Comparison of ENCODE assay signal across 8 mouse cellular contexts in genomic region chr7:138940256-138940611, GRCm38 (mm10). TPM values are rescaled to one million over a fixed set of nuclear protein-coding genes. Genes with fewer than 3 reads are reported as not detected.
DNase-seq lines count a peak whose midpoint lies in the region; ATAC-seq and TF ChIP-seq lines count a peak whose summit lies in the region.

No protein-coding gene starts in this region.

- H3K4me2 ChIP-seq in embryonic facial prominence, embryonic 14.5 days (ENCODE audit: low read depth, low read length) = peak overlapping the region; percentile 89
- peak overlapping the region; percentile 85 for H3K4me2 ChIP-seq in hindbrain, embryonic 15.5 days
- peak overlapping the region; percentile 83 for H3K4me2 ChIP-seq in limb, embryonic 12.5 days

- ATAC-seq in embryonic facial prominence, embryonic 14.5 days (ENCODE audit: low read depth) = no peak
- ATAC-seq in hindbrain, embryonic 15.5 days (ENCODE audit: low FRiP score, low read depth) = peak; percentile 78
- no peak for ATAC-seq in limb, embryonic 12.5 days (ENCODE audit: insufficient number of reproducible peaks, insufficient read depth, low FRiP score, low TSS enrichment, low read depth)

- WGBS in embryonic facial prominence, embryonic 14.5 days = under 1% methylated on average over 12 of the region's 17 CpGs
- whole genome bisulfite sequencing in hindbrain, embryonic 15.5 days = 1% methylated on average over 17 of the region's 17 CpGs
- WGBS in limb, embryonic 12.5 days = 2% methylated on average over 17 of the region's 17 CpGs

- no peak for TF ChIP-seq POLR2A in ES-Bruce4 (IDR thresholded peaks at IDR 0.05; ENCODE audit: insufficient read depth, low read length)

- H3K36me3 ChIP-seq in ES-Bruce4 (ENCODE audit: control insufficient read depth, insufficient read depth, low read length, poor library complexity, severe bottlenecking) = no peaks in the 10 kb centered on the region
- H3K36me3 ChIP-seq in embryonic facial prominence, embryonic 14.5 days (ENCODE audit: control insufficient read depth, insufficient read depth, low read length) = no peaks in the 10 kb centered on the region
- no peaks in the 10 kb centered on the region for H3K36me3 ChIP-seq in hindbrain, embryonic 15.5 days
- no peaks in the 10 kb centered on the region for H3K36me3 ChIP-seq in limb, embryonic 12.5 days

- peaks cover 4% of the 10 kb centered on the region; the same call in 1 of the 2 replicates for H3K27me3 ChIP-seq in ES-Bruce4 (ENCODE audit: control insufficient read depth, insufficient read depth, low read length, poor library complexity, severe bottlenecking)
- H3K27me3 ChIP-seq in embryonic facial prominence, embryonic 14.5 days (replicated peaks; ENCODE audit: control insufficient read depth, insufficient read depth, low read length) = peaks cover 56% of the 10 kb centered on the region
- H3K27me3 ChIP-seq in hindbrain, embryonic 15.5 days = peaks cover 47% of the 10 kb centered on the region
- H3K27me3 ChIP-seq in limb, embryonic 12.5 days = peaks cover 81% of the 10 kb centered on the region

- H3K9ac ChIP-seq in ES-Bruce4 (ENCODE audit: low read depth, poor library complexity, severe bottlenecking) = peak overlapping the region; percentile 8
- 0 out of 2 replicates have a peak overlapping the region, but pooled peaks have one; percentile 53 for H3K9ac ChIP-seq in embryonic facial prominence, embryonic 14.5 days (ENCODE audit: low read depth, low read length)
- H3K9ac ChIP-seq in hindbrain, embryonic 15.5 days = peak overlapping the region; percentile 78
- peak overlapping the region; percentile 45; the same call in 1 of the 2 replicates for H3K9ac ChIP-seq in limb, embryonic 12.5 days (replicated peaks)

- TF ChIP-seq CTCF in ES-Bruce4 (IDR thresholded peaks at IDR 0.05; ENCODE audit: low read depth, low read length) = no peak

- no peak overlapping the region for H3K27ac ChIP-seq in ES-Bruce4 (ENCODE audit: insufficient read depth, low read length)
- no peak overlapping the region for H3K27ac ChIP-seq in embryonic facial prominence, embryonic 14.5 days (replicated peaks; ENCODE audit: low read depth, low read length)
- H3K27ac ChIP-seq in hindbrain, embryonic 15.5 days (replicated peaks) = peak overlapping the region; percentile 92
- H3K27ac ChIP-seq in limb, embryonic 12.5 days = no peak overlapping the region

- no peaks in the 10 kb centered on the region for H3K9me3 ChIP-seq in ES-Bruce4 (replicated peaks; ENCODE audit: control insufficient read depth, insufficient read depth, low read length, poor library complexity, severe bottlenecking)
- H3K9me3 ChIP-seq in embryonic facial prominence, embryonic 14.5 days (ENCODE audit: control insufficient read depth, low read length) = no peaks in the 10 kb centered on the region
- H3K9me3 ChIP-seq in hindbrain, embryonic 15.5 days = no peaks in the 10 kb centered on the region
- peaks cover 7% of the 10 kb centered on the region; the same call in 1 of the 2 replicates for H3K9me3 ChIP-seq in limb, embryonic 12.5 days

- peak; percentile 34 for DNase-seq in ZHBTc4 (ENCODE audit: low read depth, low spot score)
- DNase-seq in embryonic facial prominence, embryonic 14.5 days (ENCODE audit: low spot score) = peak; percentile 16
- peak; percentile 45 for DNase-seq in retina, embryonic 14.5 days (ENCODE audit: low spot score)
- DNase-seq in thymus, postnatal 4 days = no peak
- no peak for DNase-seq in spleen, postnatal 4 days (ENCODE audit: low spot score in 2 of 2)

- peak overlapping the region; percentile 66 for H3K4me3 ChIP-seq in ES-Bruce4 (ENCODE audit: low read depth, low read length)
- peak overlapping the region; percentile 46 for H3K4me3 ChIP-seq in embryonic facial prominence, embryonic 14.5 days (ENCODE audit: low read depth, low read length)
- peak overlapping the region; percentile 77 for H3K4me3 ChIP-seq in hindbrain, embryonic 15.5 days
- H3K4me3 ChIP-seq in limb, embryonic 12.5 days (replicated peaks) = peak overlapping the region; percentile 46

- H3K4me1 ChIP-seq in ES-Bruce4 (ENCODE audit: control insufficient read depth, insufficient read depth, low read length) = no peaks in the 10 kb centered on the region
- peaks cover 2% of the 10 kb centered on the region; the same call in 1 of the 2 replicates for H3K4me1 ChIP-seq in embryonic facial prominence, embryonic 14.5 days (ENCODE audit: control insufficient read depth, insufficient read depth, low read length)
- peaks cover 21% of the 10 kb centered on the region for H3K4me1 ChIP-seq in hindbrain, embryonic 15.5 days (replicated peaks)
- peaks cover 14% of the 10 kb centered on the region for H3K4me1 ChIP-seq in limb, embryonic 12.5 days (replicated peaks)

- no peak for TF ChIP-seq EP300 in ES-Bruce4 (IDR thresholded peaks at IDR 0.05; ENCODE audit: insufficient read depth, low read depth, low read length)

RNA-seq across cellular contexts. Expression of gene Jakmip3, which starts 0.3 kb away (rescaled TPM):
- polyA plus RNA-seq in ES-Bruce4 (2011; ENCODE audit: insufficient read depth, insufficient read length, low read depth, missing spikeins) = not detected in 2 replicates
- polyA plus RNA-seq in embryonic facial prominence, embryonic 14.5 days (2014; fragmentation: Nextera tagmentation; extraction: Ambion mirVana) = 0.46 and 1.2 TPM in 2 replicates
- polyA plus RNA-seq in hindbrain, embryonic 15.5 days (2015; fragmentation: Nextera tagmentation; extraction: Ambion mirVana) = 10.3 and 12.7 TPM in 2 replicates
- polyA plus RNA-seq in limb, embryonic 12.5 days (2016; fragmentation: Nextera tagmentation; extraction: Ambion mirVana) = 0.66 and 0.68 TPM in 2 replicates

RNA-seq across cellular contexts. Expression of gene Bnip3, which starts 30.9 kb away (rescaled TPM):
- polyA plus RNA-seq in ES-Bruce4 (2011; ENCODE audit: insufficient read depth, insufficient read length, low read depth, missing spikeins) = 70.8 and 73.7 TPM in 2 replicates
- 92.6 and 111 TPM in 2 replicates for polyA plus RNA-seq in embryonic facial prominence, embryonic 14.5 days (2014; fragmentation: Nextera tagmentation; extraction: Ambion mirVana)
- polyA plus RNA-seq in hindbrain, embryonic 15.5 days (2015; fragmentation: Nextera tagmentation; extraction: Ambion mirVana) = 101 and 105 TPM in 2 replicates
- polyA plus RNA-seq in limb, embryonic 12.5 days (2016; fragmentation: Nextera tagmentation; extraction: Ambion mirVana) = 117 and 124 TPM in 2 replicates

Comparison
In these comparisons a context has a peak if more than half of its experiments do, and no peak if none do; other contexts are left out.
1. H3K9ac ChIP-seq: peak in every context shown above with its lines; median percentile 78 in hindbrain, embryonic 15.5 days; 53 in embryonic facial prominence, embryonic 14.5 days; 45 in limb, embryonic 12.5 days; 8 in ES-Bruce4.
2. DNase-seq: peak in ZHBTc4 (single experiment), embryonic facial prominence, embryonic 14.5 days (single experiment) and retina, embryonic 14.5 days (single experiment); none in thymus, postnatal 4 days (single experiment) and spleen, postnatal 4 days (0 of 2).
3. Peak in every context shown above with its lines, with median percentiles within 50 percentile points of each other: H3K4me3 ChIP-seq and H3K4me2 ChIP-seq.